Mouse (Mus musculus): ENCODE results near the gene Npas3.

Gene Npas3

DNA sequence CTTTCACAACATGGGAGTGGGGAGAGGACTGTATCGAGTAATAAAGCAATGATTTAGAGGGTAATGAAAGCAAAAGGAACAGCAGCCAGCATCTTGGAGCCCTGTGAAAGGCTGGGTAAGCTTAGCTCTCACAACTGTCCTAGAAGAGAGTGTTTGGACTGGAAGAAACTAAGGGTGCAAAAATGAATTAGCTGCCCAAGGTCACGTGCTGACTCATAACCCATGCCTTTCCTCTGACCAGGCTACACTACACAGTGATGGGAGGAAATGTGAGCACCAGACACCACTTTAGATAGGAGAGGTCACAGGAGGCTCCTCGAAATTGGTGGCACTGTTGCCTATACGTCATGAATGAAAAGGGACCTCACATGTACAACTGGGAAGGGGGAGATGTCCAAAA, 757.1 kb downstream of the Npas3 start:
- DNase-seq, result peak; percentile 39

DNA sequence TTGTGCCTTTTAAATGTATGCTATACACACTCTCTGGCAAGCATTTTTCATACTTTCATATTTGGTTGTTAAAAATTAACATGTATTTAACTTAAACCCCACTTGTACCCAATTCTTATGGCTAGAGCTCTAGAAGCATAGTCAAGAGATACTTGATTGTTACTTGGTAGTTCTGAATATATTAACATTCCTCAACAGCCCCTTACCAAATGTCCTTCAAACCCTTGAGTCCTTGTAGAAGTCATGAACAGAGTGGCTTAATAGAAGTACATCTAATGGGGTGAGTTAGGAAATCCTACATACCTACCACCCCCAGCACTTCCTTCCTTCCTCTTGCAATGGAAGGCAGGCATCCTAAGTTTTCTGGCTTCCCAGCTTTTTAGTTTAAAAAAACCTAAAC, 766.8 kb downstream of the Npas3 start:
- DNase-seq, result no peak

DNA sequence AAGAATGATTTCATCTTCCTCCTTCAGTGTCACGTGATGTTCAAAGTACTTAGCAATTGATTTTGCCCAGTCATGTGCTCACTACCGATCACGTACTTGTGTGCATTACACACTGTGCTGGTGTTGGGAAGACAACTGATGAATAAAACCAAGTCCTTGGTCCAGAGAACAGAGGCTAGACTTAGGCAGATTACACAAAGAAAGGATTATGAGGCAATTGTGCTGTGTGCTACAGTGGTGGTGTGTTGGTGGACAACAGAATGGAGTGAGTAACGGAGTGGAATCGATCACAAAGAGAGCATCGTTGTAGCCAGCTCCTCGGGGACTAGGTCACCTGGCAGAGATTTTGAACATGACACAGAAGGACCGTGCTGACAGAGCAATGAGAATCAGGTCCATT, 769.5 kb downstream of the Npas3 start:
- no peak for DNase-seq

DNA sequence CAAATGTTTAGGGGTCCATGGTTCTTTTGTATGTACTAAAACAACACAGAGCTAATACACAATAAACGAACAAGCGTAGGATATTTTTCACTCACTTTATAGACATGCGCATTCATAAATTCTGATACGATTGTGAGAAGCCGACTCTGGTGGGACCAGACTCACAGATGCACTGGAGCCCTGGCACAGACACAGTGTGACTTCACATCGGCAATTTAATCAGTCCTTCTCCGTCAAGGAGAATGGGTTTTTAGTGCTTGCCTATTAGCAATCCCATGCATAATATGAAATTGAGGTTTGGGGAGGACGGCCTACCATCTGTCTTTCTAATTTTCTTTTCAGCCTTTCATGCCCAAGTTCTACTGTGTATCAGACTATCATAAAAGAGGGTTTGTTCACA, 771.5 kb downstream of the Npas3 start:
- DNase-seq, result no peak

DNA sequence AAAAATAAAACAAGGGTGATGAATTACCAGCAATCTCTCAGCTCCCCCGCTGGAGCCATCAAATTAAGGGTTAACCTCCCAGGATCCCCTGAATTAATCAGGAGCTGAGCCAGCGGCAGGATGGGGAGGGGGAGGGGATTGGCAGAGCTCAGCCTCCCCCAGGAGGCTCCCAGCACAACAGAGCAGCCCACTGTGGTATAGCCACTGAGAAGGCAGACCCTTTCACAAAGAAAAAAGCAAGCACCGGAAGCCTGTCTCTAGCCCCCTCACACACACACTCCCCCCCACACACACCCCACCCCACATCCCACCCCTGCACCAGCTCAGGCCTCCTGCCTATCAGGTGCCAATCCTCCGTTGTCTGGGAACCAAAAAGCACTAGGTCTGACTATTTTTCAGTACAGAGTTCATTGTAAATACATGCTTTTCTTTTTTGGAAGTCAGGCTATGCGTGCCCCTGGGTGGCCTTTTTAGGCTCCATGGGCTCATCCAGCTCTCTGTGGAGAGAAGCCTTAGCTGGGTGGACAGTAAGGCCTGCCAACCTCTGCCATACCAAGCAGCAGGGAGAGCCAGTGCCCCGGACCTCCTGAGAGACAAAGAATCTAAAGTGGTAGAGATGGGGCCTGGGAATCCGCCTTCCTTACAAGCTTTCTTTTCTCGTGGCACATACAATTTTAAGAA, 786.3 kb downstream of the Npas3 start:
- DNase-seq, result no peak

DNA sequence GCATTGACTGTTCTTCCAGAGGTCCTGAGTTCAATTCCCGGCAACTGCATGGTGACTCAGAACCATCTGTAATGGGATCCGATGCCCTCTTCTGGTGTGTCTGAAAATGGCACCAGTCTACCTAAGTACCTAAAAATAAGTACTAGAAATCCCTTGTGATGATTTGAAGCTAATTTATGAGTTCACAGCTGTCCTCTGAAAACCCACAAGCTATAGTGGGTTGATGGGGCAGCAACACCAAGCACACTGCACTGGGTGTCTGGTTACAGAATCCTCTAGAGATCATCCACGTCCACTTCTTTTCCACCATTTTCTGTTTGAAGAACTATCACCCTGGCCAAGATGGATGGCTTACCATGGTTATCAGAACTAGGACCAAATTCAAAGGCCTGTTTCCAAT, 789.1 kb downstream of the Npas3 start:
- no peak for DNase-seq

DNA sequence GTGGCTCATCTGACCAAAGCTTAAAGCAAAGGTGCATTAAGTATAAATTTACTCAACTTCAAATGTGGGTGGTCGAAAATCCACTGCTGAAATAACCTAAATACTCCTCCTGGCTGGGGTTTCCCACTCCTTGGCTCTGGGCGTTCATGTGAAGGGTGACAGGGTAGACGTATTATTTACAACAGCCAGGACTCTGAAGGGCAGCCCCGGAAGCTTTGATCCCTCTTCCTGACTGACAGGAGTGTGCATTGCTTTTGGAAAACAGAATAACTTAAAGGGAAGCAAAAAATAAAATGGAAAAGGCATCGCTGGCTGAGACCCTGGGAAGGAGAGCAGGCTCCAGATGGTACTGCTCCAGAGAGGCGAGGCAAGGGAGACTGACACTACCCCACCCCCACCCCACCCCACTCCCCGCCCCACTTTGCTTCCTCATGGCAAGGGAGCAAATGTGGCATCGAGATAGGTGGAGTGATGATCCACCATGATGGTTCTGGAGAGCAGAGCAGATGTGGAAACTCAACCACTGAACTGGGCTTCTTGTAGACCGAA, 794.6 kb downstream of the Npas3 start:
- DNase-seq, result peak; percentile 59

DNA sequence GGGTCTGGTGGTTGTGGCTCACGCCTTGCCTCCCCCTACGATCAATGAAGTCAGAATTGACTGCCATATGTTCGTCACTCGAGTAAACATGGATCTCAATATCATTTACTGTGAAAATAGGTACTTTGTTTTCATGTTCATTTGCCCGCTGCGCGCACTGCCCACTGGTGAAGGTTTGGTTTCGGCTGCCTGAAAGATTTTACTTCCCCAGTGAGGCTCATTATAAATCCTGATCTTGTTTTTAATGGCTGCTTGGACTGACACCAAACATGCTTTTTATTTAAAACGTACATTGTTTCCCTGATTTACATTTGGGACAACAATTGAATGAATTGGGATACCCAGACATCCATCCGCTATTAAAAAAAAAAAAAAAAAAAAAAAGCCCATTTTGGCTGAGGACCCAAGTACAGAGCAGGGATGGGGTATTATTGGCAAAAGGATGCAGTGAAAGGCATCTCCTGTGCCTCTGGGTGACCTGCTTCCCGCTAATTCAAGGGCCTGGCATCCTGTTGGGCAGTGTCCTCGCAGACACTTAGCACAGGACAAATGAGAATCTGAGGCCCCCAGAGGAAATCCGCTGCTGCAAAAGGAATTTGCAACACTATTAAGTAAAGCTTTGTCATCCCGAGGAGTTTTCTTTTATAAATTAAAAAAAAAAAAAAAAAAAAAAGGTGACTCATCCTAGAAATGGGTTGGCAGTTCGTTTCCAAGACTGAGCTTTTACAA, 796.3 kb downstream of the Npas3 start:
- DNase-seq, result peak; percentile 90

DNA sequence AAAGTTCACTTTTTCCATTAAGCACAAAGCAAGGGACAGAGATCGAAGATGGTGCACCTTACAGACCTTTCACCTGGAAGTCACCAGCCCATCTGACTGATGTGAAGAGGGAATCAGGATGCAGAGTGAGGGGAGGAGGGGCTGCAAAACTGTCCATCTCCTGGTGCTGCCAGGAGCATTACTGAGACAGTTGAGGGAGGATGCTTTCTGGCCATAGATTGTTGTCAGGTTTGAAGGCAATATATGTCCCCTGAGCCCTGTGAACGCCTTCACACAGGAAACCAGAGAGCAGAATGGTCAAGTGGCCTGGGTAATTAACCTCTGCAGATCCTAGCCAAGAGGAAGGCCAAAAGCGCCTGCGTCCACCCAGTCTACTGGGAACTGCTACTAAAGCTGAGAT, 796.9 kb downstream of the Npas3 start:
- peak; percentile 81 for DNase-seq

DNA sequence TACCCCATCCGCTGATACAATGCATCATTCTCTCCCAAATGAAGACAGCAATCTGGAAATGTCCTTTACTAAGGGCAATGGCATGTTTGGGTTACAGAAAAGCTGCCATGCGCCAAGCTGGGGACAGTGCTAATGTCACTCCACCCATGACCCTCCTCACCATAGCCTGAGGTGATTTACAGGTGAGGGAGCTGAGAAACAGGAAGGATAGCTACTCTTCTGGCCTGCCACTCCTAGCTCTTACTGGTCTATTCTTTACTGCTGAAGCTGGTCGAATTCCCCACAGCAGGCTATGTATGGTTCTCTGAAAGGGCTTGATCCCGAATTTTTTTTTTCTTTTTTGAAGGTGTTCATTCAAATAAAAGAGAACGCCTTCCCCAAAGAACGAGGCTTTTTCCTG, 798.3 kb downstream of the Npas3 start:
- DNase-seq, result peak; percentile 19

DNA sequence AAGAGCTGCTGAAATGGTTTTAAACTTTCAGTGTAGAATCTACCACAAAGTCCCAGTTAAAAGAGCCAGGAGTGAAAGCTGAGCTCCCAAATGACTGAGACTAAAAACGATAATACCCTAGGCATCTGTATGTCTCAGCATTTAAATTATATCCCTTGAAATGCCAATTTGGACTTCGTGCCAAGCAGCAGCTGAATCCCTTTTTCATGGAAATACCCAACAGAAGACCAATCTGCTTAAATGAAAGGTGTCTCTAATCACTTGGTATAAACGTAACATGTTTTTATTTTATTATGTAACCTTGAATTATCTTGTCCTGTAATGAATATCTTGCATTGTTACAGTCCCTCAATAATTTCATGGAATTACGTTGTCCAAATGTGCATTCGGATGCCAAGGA, 799.6 kb downstream of the Npas3 start:
- peak; percentile 2 for DNase-seq

DNA sequence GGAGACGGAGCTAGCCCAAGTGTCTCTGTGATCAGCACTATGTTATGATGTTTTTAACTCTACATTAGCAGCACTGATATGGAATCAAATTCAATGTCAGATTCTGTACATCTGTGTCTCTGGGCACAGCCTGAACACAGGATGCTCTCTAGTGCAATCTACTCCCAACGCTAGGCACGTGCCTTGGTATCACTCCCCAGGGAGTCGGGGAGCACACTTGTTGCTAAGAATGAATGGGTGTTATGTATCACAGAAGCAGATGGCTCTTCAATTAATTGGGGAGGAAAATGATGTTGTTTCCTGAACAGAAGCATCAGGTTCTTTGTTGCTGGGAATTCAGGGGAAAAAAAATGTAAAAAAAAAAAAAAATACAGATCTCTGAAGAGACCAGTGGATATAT, 801.4 kb downstream of the Npas3 start:
- DNase-seq, result peak; percentile 83

DNA sequence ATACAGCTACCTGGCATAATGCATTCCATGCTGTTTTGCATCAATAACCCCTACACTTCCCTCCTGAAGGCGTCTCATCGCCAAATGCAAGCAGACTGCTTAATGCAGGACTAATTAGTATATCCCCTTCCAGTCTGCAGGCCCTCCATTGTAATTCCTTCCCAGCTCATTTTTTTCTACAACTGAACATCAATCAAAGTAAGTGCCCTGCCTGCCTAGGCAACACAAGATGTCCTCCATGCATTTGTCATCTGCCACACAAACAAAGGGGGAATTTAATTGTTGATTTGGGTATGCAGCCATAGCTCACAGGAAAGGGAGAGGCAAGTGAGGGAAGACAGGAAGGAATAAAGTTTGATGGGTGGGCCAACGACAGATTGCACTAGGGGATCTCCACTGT, 804.5 kb downstream of the Npas3 start:
- no peak for DNase-seq

DNA sequence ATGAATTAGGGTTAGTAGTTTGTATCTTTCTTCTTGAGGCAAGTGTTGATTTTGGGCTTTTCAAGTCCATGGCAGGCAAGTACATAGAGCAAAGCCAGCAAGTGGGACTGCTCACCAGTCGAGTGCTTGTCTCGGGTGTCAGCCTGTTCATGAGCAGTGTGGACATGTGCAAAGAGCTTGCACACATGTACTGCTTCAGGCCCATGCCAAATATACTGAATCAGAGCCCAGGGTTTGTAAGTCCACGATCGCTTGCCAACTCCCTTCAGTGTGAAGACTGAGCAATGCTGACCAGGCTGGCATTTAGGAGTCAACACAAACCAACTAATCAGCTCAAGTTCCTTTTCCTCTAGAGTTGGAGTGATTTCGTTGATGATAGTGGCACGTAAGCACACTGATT, 805.1 kb downstream of the Npas3 start:
- no peak for DNase-seq

DNA sequence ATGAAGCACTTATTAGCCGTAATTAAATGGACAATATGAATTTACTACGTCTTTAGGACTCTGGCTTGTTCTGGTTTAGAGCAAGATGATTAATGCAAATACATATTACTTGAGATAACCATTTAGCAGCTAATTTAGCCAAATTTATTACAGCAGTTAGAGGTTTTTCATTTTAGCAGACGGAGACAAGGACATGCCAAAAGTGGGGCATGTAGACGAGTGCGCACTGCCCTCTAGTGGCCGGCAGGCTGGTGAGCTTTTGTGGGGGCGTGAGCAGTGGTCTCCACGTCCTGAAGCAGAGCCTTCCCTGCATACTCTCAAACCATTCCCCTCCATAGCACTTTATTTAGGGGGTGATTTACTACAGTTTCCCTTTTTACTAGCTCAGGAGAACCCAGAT, 812.3 kb downstream of the Npas3 start:
- no peak for DNase-seq

DNA sequence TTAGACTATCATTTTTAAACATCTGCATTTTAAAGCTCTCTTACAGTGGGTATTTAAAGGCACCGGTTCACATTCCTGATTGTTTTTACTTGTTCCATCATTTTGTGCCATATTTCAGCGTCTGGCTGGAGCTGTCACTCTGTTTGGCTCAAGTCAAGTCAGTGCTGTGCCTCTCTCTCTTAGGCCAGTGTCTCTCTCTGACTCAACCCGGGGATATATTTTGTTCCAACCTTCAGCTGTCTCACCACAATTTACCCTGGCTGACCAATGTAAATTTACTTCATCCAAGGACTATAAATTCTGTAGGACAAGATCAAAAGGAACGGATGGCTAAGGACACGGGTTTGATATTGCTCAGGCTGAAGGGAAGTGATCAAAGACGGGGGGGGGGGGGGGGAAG, 812.7 kb downstream of the Npas3 start:
- DNase-seq, result no peak

DNA sequence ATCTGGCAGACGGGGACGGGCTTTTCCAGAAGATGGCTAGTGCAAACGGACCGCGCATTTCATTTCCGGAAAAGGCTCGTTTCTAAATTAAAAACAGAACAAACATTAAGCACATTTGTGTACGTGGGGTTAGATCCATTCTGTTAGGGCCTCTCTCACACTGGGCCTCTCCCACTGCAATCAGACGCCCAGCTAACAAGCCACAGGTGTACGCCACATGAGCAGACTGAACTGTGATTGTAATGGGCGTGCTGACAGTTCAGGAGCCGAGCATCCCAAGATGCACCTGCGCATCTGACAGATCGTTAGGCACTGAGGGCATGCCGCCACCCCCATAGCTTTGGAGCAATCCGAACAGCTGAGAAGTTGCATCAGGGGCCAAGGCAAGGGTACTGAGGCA, 816.5 kb downstream of the Npas3 start:
- DNase-seq, result peak; percentile 8

DNA sequence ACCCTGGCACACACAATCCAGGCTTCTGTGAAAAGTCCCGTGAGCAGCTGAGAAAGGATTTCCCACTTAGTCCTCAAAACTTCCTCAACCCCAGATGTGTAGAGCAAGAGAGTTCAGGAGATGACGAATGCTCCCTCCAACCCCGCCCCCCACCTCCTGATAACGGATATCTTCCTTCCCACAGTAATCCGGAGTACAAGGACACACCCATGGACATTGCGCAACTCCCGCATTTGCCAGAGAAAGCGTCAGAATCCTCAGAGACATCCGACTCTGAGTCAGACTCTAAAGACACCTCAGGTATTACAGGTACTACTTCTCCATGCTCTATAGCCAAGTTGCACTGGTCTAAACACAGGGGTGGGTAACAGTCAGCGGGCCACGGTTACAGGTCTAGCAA, 817.1 kb downstream of the Npas3 start:
- DNase-seq, result peak; percentile 87

DNA sequence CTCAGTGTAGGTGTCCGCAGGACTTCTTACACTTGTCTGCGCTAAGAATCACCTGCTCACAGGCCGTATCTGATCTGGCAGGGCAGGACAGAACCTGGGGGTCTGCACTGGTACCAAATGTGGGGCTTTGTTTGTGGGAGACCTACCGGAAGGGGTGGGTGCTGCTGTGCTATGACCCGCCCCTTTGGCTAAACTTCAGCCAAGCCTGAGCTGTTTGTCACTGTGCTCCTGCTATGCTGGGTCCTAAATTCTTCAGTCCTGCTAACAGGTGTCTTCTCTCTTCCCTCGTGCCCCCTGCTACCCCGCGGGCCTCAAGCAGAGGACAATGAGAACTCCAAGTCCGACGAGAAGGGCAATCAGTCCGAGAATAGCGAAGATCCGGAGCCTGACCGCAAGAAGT, 818.9 kb downstream of the Npas3 start:
- DNase-seq, result no peak

DNA sequence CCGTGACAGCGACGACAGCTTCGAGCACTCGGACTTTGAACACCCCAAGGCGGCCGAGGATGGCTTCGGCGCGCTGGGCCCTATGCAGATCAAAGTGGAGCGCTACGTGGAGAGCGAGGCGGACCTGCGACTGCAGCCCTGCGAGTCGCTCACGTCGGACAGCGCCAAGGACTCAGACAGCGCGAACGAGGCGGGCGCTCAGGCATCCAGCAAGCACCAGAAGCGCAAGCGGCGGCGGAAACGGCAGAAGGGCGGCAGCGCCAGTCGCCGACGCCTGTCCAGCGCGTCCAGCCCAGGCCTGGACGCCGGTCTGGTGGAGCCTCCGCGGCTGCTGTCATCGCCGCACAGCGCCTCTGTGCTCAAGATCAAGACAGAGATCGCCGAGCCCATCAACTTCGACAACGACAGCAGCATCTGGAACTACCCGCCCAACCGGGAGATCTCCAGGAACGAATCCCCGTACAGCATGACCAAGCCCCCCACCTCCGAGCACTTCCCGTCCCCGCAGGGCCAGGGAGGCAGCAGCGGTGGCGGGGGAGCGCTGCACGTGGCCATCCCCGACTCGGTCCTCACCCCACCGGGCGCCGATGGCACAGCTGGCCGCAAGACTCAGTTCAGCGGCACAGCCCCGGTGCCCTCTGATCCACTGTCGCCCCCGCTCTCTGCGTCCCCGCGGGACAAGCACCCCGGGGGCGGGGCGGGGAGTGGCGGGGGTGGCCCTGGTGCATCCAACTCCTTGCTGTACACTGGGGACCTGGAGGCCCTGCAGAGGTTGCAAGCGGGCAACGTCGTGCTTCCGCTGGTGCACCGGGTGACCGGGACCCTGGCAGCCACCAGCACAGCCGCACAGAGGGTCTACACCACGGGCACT, 819.6 kb downstream of the Npas3 start:
- peak; percentile 90 for DNase-seq

DNA sequence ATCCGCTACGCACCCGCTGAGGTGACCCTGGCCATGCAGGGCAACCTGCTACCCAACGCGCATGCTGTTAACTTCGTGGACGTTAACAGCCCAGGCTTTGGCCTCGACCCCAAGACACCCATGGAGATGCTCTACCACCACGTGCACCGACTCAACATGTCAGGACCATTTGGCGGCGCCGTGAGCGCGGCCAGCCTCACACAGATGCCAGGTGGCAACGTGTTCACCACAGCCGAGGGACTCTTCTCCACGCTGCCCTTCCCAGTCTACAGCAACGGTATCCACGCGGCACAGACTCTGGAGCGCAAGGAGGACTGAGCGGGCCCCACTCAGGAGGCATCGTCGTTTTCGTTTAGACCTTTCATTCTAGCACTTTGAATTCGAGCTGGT, 820.3 kb downstream of the Npas3 start:
- no peak for DNase-seq

DNA sequence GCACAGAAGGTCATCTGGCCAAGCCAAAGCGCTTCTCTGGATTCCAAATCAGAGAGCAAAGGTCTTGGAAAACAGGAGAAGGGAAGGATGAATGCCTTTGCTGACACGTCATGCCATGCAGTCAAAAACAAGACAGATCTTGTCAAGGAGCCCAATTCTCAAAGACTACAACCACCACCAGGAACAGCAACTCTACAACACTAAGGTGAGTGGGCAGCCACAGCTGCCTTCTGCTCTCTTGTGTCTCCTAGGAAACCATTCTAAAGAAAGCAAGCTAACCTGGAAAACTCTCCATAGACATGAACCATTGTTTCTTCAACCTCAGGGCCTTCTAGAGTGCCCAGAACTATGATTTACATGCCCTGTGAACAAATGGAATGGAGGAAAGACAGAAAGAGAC, 825.5 kb downstream of the Npas3 start:
- DNase-seq, result peak; percentile 70

DNA sequence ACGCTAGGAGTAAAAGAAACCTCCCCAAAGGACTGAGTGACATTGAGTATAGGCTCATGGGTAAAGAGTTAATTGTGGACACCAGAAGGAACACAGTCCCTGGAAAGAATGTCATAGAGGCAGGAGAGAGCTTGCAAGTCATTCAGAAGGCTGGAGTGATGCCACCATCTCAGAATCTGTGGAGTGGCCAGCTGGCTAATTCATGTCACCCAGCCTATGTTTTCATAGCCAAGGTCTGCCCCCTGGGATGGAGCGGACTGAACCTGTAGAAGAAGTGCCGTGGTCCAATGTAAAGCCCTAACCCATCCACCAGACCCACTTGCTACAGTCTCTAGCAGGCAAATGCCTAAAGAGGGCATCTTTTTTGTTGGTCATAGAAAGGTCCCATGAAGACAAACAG, 832.5 kb downstream of the Npas3 start:
- DNase-seq, result no peak

DNA sequence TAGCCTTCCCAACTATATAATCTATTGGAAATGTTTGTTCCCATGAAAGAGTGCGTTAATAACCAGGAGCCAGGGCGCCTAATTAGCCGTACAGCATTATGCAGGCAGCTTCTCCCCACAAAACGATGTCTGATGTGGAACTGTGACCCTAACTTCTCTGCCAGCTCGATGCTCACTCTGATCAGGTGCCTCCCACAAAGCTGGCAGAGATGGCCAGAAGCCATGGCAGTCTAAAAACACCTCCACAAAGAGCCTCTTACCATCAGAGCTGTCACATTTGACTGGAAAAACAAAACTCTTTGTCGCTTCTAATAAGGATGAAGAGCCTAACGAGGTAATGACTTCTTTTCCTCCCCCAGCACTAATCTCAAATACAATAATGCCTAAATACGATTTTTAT, 845.3 kb downstream of the Npas3 start:
- DNase-seq, result no peak

Measured in heart, adult 11 months (tissue).